Mouse (Mus musculus) frontal cortex, adult 2 months (tissue): ENCODE measurements at regions not wholly inside any gene's neighbourhood (a gene's known extent, or its start where the extent isn't known, plus 50 kb on each side); places are given as distances from the start of the nearest gene placed in this dataset.
A peak's percentile ranks its signal among the peaks of the same experiment; 100 is the strongest.
"Not testable (repeated sequence)": the region's sequence is repeated elsewhere in the genome, so short reads cannot be mapped to it uniquely, and the experiment has no call there.

Experiments used
- DNase-seq, 2 experiments: peaks; one replicate each; pipeline ENCODE4 v3.0.0; 2022; ENCODE audit warnings: low spot score in 1 of 2; ENCODE audit errors: extremely low spot score in 1 of 2

DNA sequence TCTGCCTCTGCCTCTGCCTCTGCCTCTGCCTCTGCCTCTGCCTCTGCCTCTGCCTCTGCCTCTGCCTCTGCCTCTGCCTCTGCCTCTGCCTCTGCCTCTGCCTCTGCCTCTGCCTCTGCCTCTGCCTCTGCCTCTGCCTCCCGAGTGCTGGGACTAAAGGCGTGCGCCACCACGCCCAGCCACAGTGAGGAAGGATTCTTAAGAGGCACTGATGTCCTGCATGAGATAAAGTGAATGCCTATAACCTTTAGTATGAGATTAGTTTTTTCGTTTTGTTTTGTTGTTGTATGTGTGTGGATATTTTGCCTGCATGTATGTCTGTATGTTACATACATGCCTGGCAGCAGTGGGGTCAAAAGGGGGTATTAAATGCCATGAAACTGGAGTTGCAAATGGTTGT, 63.2 kb downstream of the Hlx start:
- not testable (repeated sequence) for DNase-seq

DNA sequence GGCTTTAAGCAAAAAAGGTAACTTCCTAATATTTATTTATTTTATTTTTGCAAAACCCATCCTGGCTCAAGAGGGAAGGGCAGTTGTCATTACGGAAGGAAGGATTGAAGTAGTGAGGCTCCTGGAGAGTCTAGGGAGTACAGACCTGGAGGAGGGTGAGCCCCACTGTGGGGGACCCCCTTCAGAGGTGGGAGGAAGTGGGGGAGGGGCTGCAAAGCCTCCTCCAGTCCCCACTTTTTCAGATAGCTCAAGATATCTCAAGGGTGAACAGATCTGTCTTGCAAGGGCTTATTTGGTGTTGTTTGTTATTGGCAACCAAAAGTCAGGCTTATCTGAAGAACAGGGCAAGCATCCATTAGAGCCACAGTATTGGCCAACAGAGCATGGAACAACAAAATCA, 64.0 kb downstream of the Hlx start:
- no peak for DNase-seq

DNA sequence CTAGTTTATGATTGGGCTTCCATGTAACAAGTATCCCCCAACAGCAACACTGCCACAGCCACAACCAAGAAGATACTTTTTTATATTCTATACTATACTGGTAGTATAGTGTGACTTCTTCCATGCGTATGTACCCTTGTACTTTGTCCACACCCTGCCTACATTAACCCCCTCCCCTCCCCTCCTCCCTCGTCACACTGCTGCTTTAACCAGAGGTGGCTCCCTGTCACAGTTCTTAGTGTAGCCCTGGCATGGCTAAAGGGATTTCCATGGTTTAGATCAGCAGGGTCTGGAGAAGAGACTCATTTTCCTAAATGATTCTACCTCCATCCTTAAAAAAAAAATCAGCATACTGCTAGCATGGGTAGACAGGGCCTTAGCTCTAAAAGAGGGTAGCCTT, 64.4 kb downstream of the Hlx start:
- no peak for DNase-seq

DNA sequence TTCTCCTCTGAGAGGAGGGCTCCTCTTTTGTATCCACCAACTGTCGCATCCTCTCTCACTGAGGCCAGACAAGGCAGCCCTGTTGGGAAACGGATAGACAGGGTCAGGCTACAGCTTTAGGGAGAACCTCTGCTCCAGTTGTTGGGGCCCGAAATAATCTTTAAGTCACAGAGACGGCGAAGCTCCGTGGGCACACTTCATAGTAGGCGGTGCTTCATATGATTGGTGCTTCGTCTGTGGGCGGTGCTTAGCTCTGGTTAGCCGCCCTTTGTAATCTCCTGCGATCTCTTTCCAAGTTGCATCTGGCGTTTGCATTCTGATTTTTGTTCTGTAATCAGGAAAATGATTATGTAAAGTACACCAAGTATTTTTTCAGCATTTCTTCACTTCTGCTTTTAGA, 67.2 kb downstream of the Hlx start:
- no peak for DNase-seq

DNA sequence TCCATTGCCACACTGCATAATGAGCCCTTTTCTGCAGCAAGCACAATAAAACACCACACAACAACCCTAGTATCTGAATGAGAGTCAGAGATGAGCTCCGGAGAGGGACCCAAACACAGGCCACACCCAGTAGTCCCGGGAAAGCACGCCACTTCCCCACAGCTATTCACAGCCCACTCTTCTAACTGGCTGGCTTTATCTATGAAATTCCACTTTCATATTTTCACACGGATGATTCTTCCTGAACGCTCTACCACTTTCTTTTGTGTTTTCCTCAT, 68.4 kb downstream of the Hlx start:
- no peak for DNase-seq

DNA sequence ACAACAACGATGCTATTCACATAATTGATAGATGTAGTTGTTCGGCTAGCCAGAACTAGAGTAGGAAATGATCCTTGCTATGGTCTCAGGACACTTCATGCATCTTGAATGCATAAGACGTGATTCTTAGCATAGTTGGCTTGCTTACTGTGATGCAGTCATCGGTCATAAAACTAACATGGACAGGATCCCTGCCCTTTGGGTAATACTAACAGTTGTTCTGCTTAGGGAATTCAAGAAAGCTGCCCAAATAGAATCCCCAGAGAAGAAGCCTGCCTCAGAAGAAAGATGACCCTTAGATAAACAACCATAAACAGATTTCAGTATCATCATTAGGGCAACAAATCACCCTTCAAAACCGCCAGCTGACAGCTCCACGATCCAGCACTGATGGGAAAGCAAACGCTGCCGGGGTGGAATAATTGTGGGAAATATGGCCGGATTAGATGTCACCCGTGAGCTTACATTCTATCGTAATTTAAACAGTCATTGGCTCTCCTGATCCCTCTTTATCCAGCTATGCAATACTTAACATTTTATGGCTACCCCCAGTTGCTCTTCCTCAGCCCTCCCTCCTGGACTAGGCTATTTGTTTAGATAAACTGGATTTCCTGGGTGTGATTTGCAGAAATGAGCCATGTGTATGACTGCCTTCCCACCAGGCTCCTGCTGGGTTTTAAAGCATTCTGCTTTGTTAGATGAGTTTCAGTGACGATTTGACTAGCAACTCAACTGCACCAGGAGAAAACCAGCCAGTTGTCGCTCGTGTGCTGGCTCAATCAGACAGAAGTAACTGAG, 68.9 kb downstream of the Hlx start:
- no peak for DNase-seq

DNA sequence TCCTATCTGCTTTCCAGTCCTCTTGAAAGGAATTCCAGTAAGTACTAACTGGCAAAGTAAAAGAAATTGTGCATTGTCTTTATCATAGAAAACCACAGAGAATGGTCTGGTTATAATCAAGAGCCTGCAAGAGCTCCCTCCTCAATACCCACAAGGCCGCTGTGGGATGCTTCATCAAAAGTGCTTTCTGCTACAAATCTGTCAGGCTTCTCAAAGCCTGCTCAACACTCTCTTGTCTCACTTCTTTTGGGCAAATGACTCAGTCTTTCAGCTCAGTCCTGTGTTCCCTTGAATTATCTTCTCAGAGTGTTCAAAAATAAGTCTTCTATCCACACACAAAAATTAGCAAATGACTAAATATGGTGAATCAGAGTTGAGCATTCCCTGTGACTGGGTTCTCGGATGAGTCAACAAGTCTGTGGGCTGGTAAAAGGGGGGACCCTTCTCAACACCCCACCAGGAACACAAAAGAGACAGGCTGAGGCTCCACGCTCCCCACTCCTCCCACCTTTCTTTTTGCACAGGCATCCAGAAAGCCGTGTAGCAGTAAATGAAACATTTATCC, 81.8 kb downstream of the Hlx start:
- DNase-seq: peak; percentile 11 to 63

DNA sequence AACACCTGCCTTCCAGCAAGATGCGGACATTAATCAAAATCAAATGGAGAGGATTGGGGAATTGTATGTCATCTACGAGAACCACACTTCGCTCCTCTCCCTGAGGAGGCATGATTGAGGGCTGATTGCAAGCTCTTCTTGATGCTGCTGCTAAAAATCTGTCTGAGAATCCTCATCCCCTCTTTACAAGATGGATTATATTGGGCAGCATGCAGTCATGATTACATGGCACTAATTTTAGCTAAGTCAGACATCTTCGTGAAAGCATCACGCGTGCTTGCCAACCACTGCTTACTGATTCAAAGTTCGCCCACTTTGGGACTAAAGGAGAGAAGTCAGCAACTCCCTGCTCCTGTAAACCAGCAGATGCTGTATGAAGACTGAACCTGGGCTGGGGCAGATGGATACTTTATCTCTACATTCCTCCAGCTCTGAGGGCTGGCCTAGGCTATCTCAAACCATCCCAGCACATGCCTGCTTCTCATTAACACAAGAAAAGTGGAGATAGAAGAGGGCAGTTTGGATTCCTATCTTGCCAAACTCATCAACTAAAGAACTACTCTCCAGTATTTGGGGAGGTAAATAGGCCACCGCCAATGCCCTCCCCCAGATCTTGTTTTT, 84.4 kb downstream of the Hlx start:
- peak in 1 of 2 experiments; percentile 16 for DNase-seq

DNA sequence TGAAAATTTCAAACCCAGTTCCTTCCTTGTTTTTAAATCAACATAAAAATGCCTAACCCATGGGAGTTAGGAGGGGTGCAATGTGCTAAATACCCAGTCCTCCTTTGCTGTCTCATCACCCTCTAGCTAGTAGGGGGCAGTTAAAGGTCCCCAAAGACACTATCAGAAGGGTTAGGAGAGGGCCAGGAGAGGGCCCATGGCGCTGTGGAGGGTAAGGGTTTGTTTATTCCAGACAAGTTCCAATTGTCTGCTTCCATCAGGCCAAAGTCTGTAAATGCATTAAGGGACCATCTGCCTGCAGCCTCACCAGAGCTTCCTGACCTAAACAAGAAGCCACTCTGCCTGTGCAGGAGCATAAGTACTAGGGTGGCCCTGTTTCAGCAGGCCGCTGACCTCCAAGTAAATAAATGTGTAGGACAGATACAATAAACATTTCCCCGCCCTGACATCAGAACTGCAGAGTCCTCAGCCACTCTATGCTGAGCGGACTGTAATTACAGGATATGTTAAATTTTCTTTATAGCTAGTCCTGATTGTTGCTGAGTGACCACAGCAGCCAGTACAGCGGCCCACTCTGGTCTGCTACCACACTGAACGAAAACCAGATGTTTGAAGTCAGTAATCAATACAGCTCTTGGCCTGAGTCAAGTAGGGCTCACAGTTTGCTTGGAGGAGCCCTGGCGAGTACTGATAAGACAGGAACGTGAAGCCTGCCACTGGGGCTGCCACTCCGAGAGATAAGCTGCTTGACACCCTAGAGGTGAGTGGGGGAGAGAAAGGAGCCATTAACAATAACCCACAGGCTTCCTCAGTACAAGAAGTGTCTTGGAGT, 87.4 kb downstream of the Hlx start:
- DNase-seq: no peak

DNA sequence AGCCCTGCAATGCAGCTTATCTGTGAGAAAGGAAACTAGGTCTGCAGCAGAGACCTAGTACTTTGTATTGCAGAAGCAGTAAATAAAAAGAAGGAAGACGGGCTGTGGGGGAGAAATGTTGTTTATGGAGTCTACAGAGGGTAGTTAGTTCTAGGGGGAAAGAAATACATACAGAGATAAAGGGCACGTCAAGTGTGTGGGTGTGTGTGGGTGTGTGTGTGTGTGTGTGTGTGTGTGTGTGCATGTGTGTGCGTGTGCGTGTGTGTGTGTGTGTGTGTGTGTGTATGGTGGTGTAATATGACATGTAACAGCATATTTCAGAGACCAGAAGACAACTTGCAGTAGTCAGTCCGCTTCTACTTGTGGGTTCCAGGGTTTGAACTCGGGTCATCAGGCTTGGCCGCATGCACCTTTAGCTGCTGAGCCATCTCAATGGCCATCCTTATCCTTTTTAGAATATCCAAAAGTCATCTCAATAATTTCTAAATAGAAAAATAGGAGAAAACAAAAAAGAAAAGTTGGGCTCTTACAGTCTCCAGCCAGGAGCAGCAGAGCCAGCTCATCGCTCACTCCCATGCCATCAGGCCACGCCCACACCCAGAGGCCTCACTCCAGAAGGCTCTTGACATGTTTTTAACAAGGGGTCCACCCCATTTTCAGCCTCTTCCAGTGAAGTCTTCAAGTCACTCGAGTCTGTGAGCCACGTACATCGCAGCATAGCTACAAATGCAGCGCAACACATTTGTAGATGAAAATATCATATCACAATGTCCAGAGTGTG, 101.5 kb downstream of the Hlx start:
- DNase-seq: no peak

DNA sequence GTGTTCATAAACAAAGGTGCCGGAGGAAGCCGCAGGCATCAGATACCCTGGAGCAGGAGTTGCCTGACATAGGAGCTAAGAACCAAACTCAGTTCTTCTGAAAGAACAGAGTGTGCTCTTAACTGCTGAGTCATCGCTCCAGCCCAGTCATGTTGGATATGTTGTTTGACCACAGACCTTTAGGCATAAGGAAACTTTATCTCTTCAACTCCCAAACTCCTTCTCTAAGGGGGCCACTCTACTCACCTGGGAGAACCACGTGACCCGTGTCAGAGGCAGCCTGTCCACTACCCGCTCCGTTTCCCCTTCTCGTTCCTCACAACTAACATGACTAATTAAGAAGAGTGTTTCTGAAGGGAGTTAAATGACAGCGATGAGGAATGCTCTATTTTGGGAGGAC, 103.2 kb downstream of the Hlx start:
- peak in 1 of 2 experiments; percentile 17 for DNase-seq

DNA sequence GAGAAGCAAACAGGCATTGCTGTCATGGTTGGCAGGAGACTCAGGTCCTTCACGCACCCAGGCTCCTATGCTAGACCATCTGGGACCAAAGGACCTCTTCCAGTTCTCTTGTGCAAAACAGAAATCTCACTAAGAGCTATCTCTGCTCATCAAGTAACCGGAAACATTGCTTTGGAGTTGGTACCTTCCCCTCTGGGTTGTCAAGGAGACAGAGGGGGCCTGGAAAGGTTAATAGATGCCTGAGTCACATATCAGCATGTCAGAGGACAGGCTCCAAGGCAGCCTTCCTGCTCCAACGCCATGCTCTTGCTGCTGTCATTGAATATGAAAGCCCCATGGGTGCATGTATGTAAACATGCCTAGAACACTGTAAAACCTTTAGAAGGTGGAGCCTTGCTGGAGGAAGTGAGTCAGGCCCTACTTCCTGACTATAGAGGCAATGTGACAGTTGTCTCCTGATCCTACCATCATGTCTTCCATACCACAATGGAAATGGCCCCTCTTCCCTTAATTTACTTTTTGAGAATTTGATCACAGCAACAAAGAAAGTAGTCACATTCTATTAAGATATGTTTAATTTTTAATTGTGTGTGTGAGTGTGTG, 103.8 kb downstream of the Hlx start:
- DNase-seq: no peak

DNA sequence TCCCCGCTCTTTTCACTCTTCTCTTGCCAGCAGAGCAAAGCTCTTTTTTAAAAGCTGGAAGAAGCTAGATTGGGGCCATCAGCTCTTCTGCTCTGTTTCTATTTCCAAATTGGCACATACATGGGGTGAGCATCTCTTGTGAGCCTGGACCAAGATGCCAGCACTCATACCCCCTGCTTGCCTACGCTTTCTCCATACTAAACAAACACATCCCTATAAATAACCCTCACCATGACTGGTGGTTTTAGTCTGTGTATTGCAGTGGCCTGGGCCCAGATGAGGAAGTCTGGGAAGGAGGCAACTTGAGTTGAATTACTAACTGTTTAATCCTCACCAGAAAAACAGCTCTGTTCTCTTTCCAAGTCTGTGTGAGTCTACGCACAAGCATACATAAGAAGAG, 110.0 kb downstream of the Hlx start:
- no peak for DNase-seq

DNA sequence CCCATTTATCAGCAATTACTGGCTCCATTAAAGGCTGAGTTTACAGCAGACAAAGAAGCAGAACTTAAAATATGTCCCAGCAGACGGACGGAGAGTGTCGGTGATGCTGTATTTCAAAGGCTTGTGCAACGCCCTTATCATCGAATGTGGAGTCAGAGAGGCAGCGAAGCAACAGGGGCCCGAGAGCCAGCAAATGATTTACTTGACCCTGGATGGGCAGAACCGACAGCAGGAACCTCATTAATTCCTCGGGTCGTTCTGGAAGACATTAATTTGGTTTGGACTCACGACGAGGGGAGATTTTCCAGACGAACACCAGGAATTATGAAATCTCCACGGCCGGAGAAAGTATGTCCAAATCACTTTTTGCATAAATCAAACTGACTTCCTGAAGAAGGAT, 110.5 kb downstream of the Hlx start:
- no peak for DNase-seq

DNA sequence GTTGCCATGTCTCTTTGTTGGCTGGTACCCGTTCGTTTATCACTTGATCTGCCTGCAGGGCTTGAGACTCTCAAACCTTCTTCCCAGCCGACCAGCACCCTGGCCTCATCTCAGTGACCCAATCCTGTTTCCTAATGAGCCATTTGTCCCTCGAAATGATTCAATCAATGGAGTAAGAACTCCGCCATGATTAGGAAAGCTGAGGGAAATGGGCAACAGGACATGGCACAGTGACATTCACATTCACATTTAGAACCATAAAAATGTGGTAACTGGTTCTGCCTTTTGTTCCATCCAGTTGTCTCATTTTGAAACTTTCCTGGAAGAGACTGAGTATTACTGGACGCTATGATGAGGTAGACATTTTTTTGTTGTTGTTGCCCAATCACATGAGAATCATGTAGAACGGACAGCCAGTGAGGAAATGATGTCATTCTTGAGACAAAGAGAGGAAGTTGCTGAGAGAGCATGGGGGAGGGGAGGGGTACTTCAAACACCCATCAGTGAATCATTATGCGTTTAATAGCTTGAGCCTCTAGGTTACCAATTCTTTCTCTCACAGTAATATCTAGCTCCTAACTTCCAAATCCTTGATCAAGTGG, 114.5 kb downstream of the Hlx start:
- DNase-seq: no peak

DNA sequence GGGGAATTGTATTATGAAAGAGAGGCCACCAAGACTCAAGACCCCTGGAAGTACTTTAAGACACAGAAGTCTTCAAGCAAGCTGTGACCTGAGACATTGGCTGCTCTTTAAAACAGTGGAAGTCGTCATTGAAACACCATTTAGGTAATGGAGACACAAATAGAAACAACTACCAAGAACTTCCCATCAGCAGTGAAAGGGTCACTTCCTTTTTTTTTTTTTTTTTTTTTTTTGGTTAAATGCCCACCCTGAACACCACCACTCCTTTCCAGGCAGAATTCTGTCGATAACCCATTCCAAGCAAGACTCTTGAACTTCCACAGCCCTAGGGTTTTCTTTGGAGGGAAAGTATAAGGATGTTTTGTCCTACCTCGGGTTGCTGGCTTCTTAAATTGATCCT, 116.4 kb downstream of the Hlx start:
- no peak for DNase-seq

DNA sequence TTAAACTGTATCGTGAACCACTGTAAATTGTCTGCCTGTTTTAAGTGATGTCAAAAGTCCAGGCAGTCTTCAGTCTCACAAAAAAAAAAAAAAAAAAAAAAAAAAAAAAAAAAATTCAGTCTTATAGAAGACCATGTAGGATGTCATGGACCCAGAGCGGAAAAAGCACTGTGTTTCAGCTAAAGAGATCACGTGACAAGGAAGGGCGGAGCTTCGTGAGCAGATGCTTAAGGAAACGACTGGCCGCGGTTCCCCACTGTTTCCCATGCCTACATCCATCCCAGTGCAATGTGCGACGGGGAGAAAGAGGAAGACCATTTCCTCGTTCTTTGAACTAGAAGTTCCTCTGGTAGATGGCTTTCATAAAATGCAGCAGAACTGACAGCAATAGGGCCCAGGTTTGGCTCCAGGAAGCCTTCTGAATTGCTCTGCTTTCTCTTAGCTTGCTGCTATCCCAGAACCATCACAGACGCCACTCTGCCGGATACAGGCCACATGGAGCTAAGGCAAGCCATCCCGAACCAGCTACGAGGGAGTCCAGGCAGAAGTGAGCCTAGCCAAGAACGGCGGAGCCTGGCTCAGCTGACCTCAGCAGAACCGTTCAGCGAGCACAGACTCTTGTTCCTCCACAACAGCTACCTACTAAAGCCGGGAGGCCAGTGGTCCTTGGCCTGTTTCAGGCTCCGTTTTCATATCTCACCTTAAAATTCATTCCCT, 117.6 kb downstream of the Hlx start:
- no peak for DNase-seq

DNA sequence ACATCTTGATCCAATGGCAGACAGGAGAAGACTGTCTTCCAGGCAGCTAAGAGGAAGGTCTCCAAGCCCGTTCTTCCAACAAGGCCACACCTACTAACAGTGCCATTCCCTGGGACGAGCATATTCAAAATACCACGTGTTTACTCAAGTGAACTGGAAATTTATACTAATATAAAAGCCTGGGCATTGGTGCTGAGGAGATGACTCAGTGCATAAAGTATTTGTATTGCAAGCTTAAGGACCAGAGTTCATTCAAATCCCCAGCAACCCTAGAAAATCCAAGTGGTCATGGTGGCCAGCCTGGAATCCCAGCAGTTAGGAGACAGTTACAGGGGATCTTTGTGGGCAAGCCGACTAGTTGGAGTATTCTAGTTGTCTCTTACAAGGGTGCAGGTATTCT, 119.5 kb downstream of the Hlx start:
- DNase-seq: no peak

DNA sequence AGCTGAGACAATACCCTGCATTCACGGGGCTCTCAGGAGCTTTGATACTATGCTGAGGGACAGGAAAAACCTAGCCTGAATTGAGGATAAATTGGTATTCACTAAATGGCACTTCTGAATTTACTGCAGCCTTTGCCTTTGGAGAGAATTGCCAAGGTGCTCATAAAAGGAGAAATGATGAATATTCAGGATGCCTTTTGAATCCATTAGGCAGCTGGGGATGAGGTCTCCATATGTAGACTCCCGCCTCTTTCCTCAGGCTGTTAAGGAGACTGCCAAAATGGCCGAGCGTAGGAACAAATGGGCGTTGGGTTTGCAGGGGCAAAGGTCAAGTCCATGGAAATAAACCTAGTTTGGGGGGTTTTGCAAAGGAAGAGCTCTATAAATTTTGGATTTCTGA, 123.5 kb downstream of the Hlx start:
- no peak for DNase-seq
